Mouse (Mus musculus): ENCODE results near the gene Taf4. TPM values are rescaled to one million over a fixed set of nuclear protein-coding genes. Genes with fewer than 3 reads are reported as not detected.

Gene Taf4
- polyA plus RNA-seq, 1 experiment, result 26.3 TPM

GRCm38 (mm10) chr2:179986437-179987022, 10.1 kb upstream of the Taf4 start:
- no peaks in the 10 kb centered on the region for H3K36me3 ChIP-seq (ENCODE audit: control insufficient read depth, insufficient read depth, low read length)
- 56% methylated on average over 10 of the region's 10 CpGs for WGBS
- H3K27me3 ChIP-seq (ENCODE audit: control insufficient read depth, insufficient read depth, low read length), result no peaks in the 10 kb centered on the region
- H3K4me3 ChIP-seq (ENCODE audit: control insufficient read depth, insufficient read depth, low read length), result no peak overlapping the region
- TF ChIP-seq CTCF (IDR thresholded peaks at IDR 0.05; ENCODE audit: borderline replicate concordance, control insufficient read depth, extremely low read depth, insufficient read depth, low read length, poor library complexity), result no peak
- no peak for TF ChIP-seq POLR2A (IDR thresholded peaks at IDR 0.05; ENCODE audit: control insufficient read depth, extremely low read depth, insufficient read depth, low read length, poor library complexity)
- H3K4me1 ChIP-seq (replicated peaks; ENCODE audit: control insufficient read depth, insufficient read depth, low read length), result no peaks in the 10 kb centered on the region
- H3K27ac ChIP-seq (ENCODE audit: control insufficient read depth, insufficient read depth, low read length), result no peak overlapping the region
- DNase-seq, result no peak

DNA sequence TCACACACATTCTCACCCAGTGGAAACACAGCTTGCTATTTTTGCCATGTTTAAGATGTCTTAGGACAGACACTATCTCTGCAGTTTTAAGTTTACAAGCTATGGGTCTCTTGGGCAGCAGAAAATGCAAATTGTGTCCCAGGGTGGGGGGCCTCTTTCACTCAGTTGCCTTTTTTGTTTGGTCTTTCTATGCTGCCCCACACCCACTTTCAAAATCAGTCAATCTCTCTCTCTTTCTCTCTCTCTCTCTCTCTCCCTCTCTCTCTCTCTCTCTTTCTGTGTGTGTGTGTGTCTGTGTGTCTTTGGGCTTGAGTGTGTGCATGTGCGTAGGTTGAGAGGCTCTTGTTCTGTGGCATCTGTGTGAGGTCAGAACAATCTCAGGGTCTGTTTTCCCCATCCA, 9.2 kb upstream of the Taf4 start:
- no peak for TF ChIP-seq POLR2A (IDR thresholded peaks at IDR 0.05; ENCODE audit: control insufficient read depth, extremely low read depth, insufficient read depth, low read length, poor library complexity)
- no peak for TF ChIP-seq CTCF (IDR thresholded peaks at IDR 0.05; ENCODE audit: borderline replicate concordance, control insufficient read depth, extremely low read depth, insufficient read depth, low read length, poor library complexity)
- WGBS, result 100% methylated on average over 1 of the region's 1 CpGs
- no peak overlapping the region for H3K4me3 ChIP-seq (ENCODE audit: control insufficient read depth, insufficient read depth, low read length)
- H3K36me3 ChIP-seq (ENCODE audit: control insufficient read depth, insufficient read depth, low read length), result no peaks in the 10 kb centered on the region
- no peak overlapping the region for H3K27ac ChIP-seq (ENCODE audit: control insufficient read depth, insufficient read depth, low read length)
- H3K27me3 ChIP-seq (ENCODE audit: control insufficient read depth, insufficient read depth, low read length), result no peaks in the 10 kb centered on the region
- H3K4me1 ChIP-seq (replicated peaks; ENCODE audit: control insufficient read depth, insufficient read depth, low read length), result no peaks in the 10 kb centered on the region
- DNase-seq, result no peak

GRCm38 (mm10) chr2:179984830-179985229, 8.4 kb upstream of the Taf4 start:
- no peak for TF ChIP-seq POLR2A (IDR thresholded peaks at IDR 0.05; ENCODE audit: control insufficient read depth, extremely low read depth, insufficient read depth, low read length, poor library complexity)
- no peak for TF ChIP-seq CTCF (IDR thresholded peaks at IDR 0.05; ENCODE audit: borderline replicate concordance, control insufficient read depth, extremely low read depth, insufficient read depth, low read length, poor library complexity)
- Histone ChIP-seq H3K27me3 (ENCODE audit: control insufficient read depth, insufficient read depth, low read length) (no peaks in the 10 kb centered on the region), H3K4me3 (ENCODE audit: control insufficient read depth, insufficient read depth, low read length) (no peak overlapping the region), H3K27ac (ENCODE audit: control insufficient read depth, insufficient read depth, low read length) (no peak overlapping the region), H3K4me1 (replicated peaks; ENCODE audit: control insufficient read depth, insufficient read depth, low read length) (no peaks in the 10 kb centered on the region), H3K36me3 (ENCODE audit: control insufficient read depth, insufficient read depth, low read length) (no peaks in the 10 kb centered on the region)
- no peak for DNase-seq
- 85% methylated on average over 7 of the region's 7 CpGs for WGBS

- H3K4me3 ChIP-seq (ENCODE audit: control insufficient read depth, insufficient read depth, low read length), result no peak overlapping the region
- 97% methylated on average over 3 of the region's 3 CpGs for WGBS
- DNase-seq, result no peak
- H3K36me3 ChIP-seq (ENCODE audit: control insufficient read depth, insufficient read depth, low read length), result no peaks in the 10 kb centered on the region
- H3K4me1 ChIP-seq (replicated peaks; ENCODE audit: control insufficient read depth, insufficient read depth, low read length), result peaks cover 3% of the 10 kb centered on the region; the same call in 1 of the 2 replicates
- no peak overlapping the region for H3K27ac ChIP-seq (ENCODE audit: control insufficient read depth, insufficient read depth, low read length)
- no peaks in the 10 kb centered on the region for H3K27me3 ChIP-seq (ENCODE audit: control insufficient read depth, insufficient read depth, low read length)
- TF ChIP-seq CTCF (IDR thresholded peaks at IDR 0.05; ENCODE audit: borderline replicate concordance, control insufficient read depth, extremely low read depth, insufficient read depth, low read length, poor library complexity), result no peak
These were observed 6.3 kb upstream of the Taf4 start for GRCm38 (mm10) chr2:179982715-179983114.

GRCm38 (mm10) chr2:179980616-179981015, 4.2 kb upstream of the Taf4 start:
- Histone ChIP-seq H3K27ac (ENCODE audit: control insufficient read depth, insufficient read depth, low read length) (no peak overlapping the region), H3K4me3 (ENCODE audit: control insufficient read depth, insufficient read depth, low read length) (no peak overlapping the region), H3K27me3 (ENCODE audit: control insufficient read depth, insufficient read depth, low read length) (no peaks in the 10 kb centered on the region), H3K36me3 (ENCODE audit: control insufficient read depth, insufficient read depth, low read length) (no peaks in the 10 kb centered on the region), H3K4me1 (replicated peaks; ENCODE audit: control insufficient read depth, insufficient read depth, low read length) (peaks cover 6% of the 10 kb centered on the region)
- 64% methylated on average over 4 of the region's 4 CpGs for WGBS
- no peak for DNase-seq
- TF ChIP-seq CTCF (IDR thresholded peaks at IDR 0.05; ENCODE audit: borderline replicate concordance, control insufficient read depth, extremely low read depth, insufficient read depth, low read length, poor library complexity) (no peak), POLR2A (IDR thresholded peaks at IDR 0.05; ENCODE audit: control insufficient read depth, extremely low read depth, insufficient read depth, low read length, poor library complexity) (no peak)

- no peak for TF ChIP-seq POLR2A (IDR thresholded peaks at IDR 0.05; ENCODE audit: control insufficient read depth, extremely low read depth, insufficient read depth, low read length, poor library complexity)
- TF ChIP-seq CTCF (IDR thresholded peaks at IDR 0.05; ENCODE audit: borderline replicate concordance, control insufficient read depth, extremely low read depth, insufficient read depth, low read length, poor library complexity), result no peak
- Histone ChIP-seq H3K4me3 (ENCODE audit: control insufficient read depth, insufficient read depth, low read length) (no peak overlapping the region), H3K36me3 (ENCODE audit: control insufficient read depth, insufficient read depth, low read length) (no peaks in the 10 kb centered on the region), H3K27me3 (ENCODE audit: control insufficient read depth, insufficient read depth, low read length) (no peaks in the 10 kb centered on the region), H3K27ac (ENCODE audit: control insufficient read depth, insufficient read depth, low read length) (no peak overlapping the region), H3K4me1 (replicated peaks; ENCODE audit: control insufficient read depth, insufficient read depth, low read length) (peaks cover 10% of the 10 kb centered on the region)
- no peak for DNase-seq
- 85% methylated on average over 8 of the region's 8 CpGs for WGBS
These were observed 3.4 kb upstream of the Taf4 start for GRCm38 (mm10) chr2:179979836-179980235.

GRCm38 (mm10) chr2:179978250-179978649, 1.8 kb upstream of the Taf4 start:
- 95% methylated on average over 3 of the region's 3 CpGs for WGBS
- no peak for DNase-seq
- TF ChIP-seq POLR2A (IDR thresholded peaks at IDR 0.05; ENCODE audit: control insufficient read depth, extremely low read depth, insufficient read depth, low read length, poor library complexity) (no peak), CTCF (IDR thresholded peaks at IDR 0.05; ENCODE audit: borderline replicate concordance, control insufficient read depth, extremely low read depth, insufficient read depth, low read length, poor library complexity) (no peak)
- Histone ChIP-seq H3K4me1 (replicated peaks; ENCODE audit: control insufficient read depth, insufficient read depth, low read length) (peaks cover 19% of the 10 kb centered on the region), H3K27ac (ENCODE audit: control insufficient read depth, insufficient read depth, low read length) (no peak overlapping the region), H3K36me3 (ENCODE audit: control insufficient read depth, insufficient read depth, low read length) (no peaks in the 10 kb centered on the region), H3K4me3 (ENCODE audit: control insufficient read depth, insufficient read depth, low read length) (no peak overlapping the region), H3K27me3 (ENCODE audit: control insufficient read depth, insufficient read depth, low read length) (no peaks in the 10 kb centered on the region)

Data from thymus, adult 2 months (tissue).